Mouse (Mus musculus): ENCODE results near the gene Dmrtc2. TPM values are rescaled to one million over a fixed set of nuclear protein-coding genes. Genes with fewer than 3 reads are reported as not detected.
A peak's percentile ranks its signal among the peaks of the same experiment; 100 is the strongest.

Dmrtc2 gene
- polyA plus RNA-seq, 2 experiments = 0.19 TPM; not detected in 1

DNA sequence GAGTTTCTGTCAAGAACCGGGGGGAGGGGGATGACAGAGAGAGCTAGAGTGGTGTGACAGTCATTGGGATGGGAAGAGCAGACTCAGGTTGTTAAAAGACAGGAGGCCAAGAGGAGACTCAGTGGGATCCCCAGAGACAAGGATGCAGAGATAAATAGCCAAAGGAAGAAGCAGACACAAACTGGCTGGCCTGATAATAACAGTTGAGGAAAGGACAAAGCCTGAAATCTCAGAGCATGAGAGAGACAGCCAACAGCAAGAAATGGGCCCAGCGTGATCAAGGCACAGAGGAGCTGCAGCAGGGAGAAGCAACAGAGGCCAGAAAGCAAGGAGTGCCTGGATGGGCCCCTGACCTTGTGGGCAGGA is 32.4 kb downstream of the Dmrtc2 start:
- H3K4me1 ChIP-seq (ENCODE audit: control insufficient read depth, insufficient read depth, low read length) = peaks cover 27% of the 10 kb centered on the region
- peak overlapping the region; percentile 67 for H3K4me2 ChIP-seq (replicated peaks; ENCODE audit: low read depth, low read length, severe bottlenecking)
- no peaks in the 10 kb centered on the region for H3K9me3 ChIP-seq (ENCODE audit: control insufficient read depth, low read length)
- H3K9ac ChIP-seq (ENCODE audit: low read depth, low read length, severe bottlenecking) = peak overlapping the region; percentile 83
- DNase-seq (ENCODE audit: low spot score) (no peak), ATAC-seq (ENCODE audit: low FRiP score, low read depth) (no peak)
- no peak for TF ChIP-seq POLR2A (IDR thresholded peaks at IDR 0.05; ENCODE audit: borderline replicate concordance, extremely low read depth, insufficient read depth, insufficient read length)
- peak overlapping the region; percentile 53 for H3K27ac ChIP-seq (replicated peaks; ENCODE audit: low read depth, low read length)
- 62% methylated on average over 2 of the region's 2 CpGs for WGBS
- no peaks in the 10 kb centered on the region; the same call in 1 of the 2 replicates for H3K36me3 ChIP-seq (ENCODE audit: control insufficient read depth, insufficient read depth, low read length)
- peak overlapping the region; percentile 85 for H3K4me3 ChIP-seq (replicated peaks; ENCODE audit: low read length)
- no peaks in the 10 kb centered on the region for H3K27me3 ChIP-seq (ENCODE audit: control insufficient read depth, insufficient read depth, low read length)

DNA sequence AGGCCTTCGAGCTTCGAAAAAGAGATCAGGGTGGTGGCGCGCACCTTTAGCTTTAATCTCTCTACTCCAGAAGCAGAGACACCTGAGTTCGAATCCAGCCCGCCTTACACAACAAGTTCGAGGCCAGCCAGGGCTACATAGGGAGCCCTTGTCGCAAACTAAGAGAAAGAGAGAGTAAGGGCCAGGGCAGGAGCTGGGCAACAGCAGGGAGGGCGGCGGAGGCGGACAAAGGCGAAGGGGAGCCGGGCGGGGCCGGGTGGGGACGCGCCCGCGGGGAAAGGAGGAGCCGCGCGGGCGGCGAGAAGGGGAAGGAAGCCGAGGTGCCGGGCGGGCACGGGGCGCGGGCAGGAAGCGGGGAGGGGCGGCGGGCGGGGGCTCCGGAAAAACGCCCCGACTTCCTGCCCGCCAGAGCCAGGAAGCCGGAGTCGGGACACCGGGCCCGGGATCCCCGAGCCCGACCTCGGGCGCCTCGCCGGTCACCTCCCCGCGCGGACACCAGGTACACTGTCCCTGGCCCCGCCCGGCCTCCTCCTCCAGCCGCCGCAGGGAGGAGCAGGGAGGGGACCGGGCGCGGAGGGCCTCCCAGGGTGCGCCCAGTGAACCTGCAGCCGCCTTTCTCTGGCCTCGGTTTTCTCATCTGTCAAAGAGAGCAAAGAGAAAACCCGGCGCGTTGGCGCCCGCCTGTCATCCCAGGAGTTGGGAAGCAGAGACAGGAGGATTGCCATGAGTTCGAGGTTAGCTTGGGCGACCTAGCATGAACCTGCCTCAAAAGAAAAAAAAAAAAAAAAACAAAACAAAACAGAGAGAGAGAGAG is 33.0 kb downstream of the Dmrtc2 start, which contains the start of gene Arhgef1:
Arhgef1 (plus strand) TSS at position 283 of the 814 bp plus-strand sequence.
- 0 out of 2 replicates have a peak, but pooled peaks have one; percentile 14 for ATAC-seq (ENCODE audit: low FRiP score, low read depth)
- Histone ChIP-seq H3K4me2 (replicated peaks; ENCODE audit: low read depth, low read length, severe bottlenecking) (peak within 1 kb of the TSS; percentile 67), H3K27me3 (ENCODE audit: control insufficient read depth, insufficient read depth, low read length) (no peaks in the 10 kb centered on the region), H3K36me3 (ENCODE audit: control insufficient read depth, insufficient read depth, low read length) (peaks cover 4% of the 10 kb centered on the region; the same call in 1 of the 2 replicates), H3K4me3 (replicated peaks; ENCODE audit: low read length) (peak within 1 kb of the TSS; percentile 85), H3K9ac (ENCODE audit: low read depth, low read length, severe bottlenecking) (peak within 1 kb of the TSS; percentile 83), H3K4me1 (ENCODE audit: control insufficient read depth, insufficient read depth, low read length) (peaks cover 32% of the 10 kb centered on the region), H3K9me3 (ENCODE audit: control insufficient read depth, low read length) (no peaks in the 10 kb centered on the region), H3K27ac (replicated peaks; ENCODE audit: low read depth, low read length) (peak within 1 kb of the TSS; percentile 53)
- WGBS = 7% methylated on average over 41 of the region's 68 CpGs
- 0 out of 2 replicates have a peak, but pooled peaks have one; percentile 12 for TF ChIP-seq POLR2A (IDR thresholded peaks at IDR 0.05; ENCODE audit: borderline replicate concordance, extremely low read depth, insufficient read depth, insufficient read length)
- peak; percentile 52 for DNase-seq (ENCODE audit: low spot score)

DNA sequence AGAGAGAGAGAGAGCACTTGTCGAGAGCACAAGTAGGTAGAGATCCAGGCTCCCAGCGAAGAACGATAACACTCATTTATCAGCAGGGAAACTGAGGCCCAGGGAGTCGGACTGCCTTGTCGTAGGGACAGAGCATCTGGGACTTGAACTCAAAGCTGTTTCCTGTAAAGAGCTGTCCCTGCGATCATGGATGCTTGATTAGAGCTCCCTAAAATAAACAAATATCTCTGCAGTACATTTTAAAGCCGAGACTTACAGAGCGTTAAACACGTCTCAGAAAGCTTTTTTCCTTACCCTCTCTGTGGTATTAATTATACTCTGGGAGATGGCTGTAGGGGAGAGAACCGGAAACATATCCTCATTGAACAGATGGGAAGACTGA is 33.6 kb downstream of the Dmrtc2 start:
- no peak for DNase-seq (ENCODE audit: low spot score)

DNA sequence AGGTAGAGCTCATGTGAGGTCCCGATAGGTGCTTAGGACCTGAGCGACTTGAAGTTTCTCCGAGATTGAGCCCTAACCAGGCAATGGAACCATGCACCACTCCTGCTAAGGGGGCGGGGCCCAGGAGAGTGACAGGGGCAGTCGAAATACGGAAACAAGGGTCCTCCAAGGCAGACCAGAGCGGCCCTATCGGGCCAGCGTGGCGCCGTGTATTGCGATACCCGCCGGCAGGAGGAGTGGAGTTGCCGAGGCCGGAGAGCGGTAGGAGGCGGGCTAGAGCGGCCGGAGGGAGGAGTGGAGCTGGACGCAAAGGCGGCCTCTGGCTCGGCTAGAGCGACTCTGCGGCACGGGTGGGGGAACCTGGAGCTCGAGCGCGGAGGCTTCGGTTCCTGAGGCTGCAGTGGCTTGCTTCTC is 34.2 kb downstream of the Dmrtc2 start:
- 0 out of 2 replicates have a peak, but pooled peaks have one; percentile 10 for TF ChIP-seq POLR2A (IDR thresholded peaks at IDR 0.05; ENCODE audit: borderline replicate concordance, extremely low read depth, insufficient read depth, insufficient read length)
- peak overlapping the region; percentile 85 for H3K4me3 ChIP-seq (replicated peaks; ENCODE audit: low read length)
- DNase-seq (ENCODE audit: low spot score) = peak; percentile 97
- H3K27ac ChIP-seq (replicated peaks; ENCODE audit: low read depth, low read length) = peak overlapping the region; percentile 67; the same call in 1 of the 2 replicates
- H3K36me3 ChIP-seq (ENCODE audit: control insufficient read depth, insufficient read depth, low read length) = peaks cover 16% of the 10 kb centered on the region
- peak overlapping the region; percentile 67 for H3K4me2 ChIP-seq (replicated peaks; ENCODE audit: low read depth, low read length, severe bottlenecking)
- H3K9me3 ChIP-seq (ENCODE audit: control insufficient read depth, low read length) = no peaks in the 10 kb centered on the region
- WGBS = 0% methylated on average over 27 of the region's 30 CpGs
- peak; percentile 95 for ATAC-seq (ENCODE audit: low FRiP score, low read depth)
- peak overlapping the region; percentile 71 for H3K9ac ChIP-seq (ENCODE audit: low read depth, low read length, severe bottlenecking)
- H3K27me3 ChIP-seq (ENCODE audit: control insufficient read depth, insufficient read depth, low read length) = no peaks in the 10 kb centered on the region
- H3K4me1 ChIP-seq (ENCODE audit: control insufficient read depth, insufficient read depth, low read length) = peaks cover 32% of the 10 kb centered on the region

More for the DNA sequence above, 33.6 kb downstream of the Dmrtc2 start:
- Histone ChIP-seq H3K9ac (ENCODE audit: low read depth, low read length, severe bottlenecking) (peak overlapping the region; percentile 83), H3K27me3 (ENCODE audit: control insufficient read depth, insufficient read depth, low read length) (no peaks in the 10 kb centered on the region), H3K4me3 (replicated peaks; ENCODE audit: low read length) (peak overlapping the region; percentile 85), H3K36me3 (ENCODE audit: control insufficient read depth, insufficient read depth, low read length) (peaks cover 9% of the 10 kb centered on the region; the same call in 1 of the 2 replicates), H3K9me3 (ENCODE audit: control insufficient read depth, low read length) (no peaks in the 10 kb centered on the region), H3K4me1 (ENCODE audit: control insufficient read depth, insufficient read depth, low read length) (peaks cover 32% of the 10 kb centered on the region), H3K4me2 (replicated peaks; ENCODE audit: low read depth, low read length, severe bottlenecking) (peak overlapping the region; percentile 67), H3K27ac (replicated peaks; ENCODE audit: low read depth, low read length) (peak overlapping the region; percentile 53; the same call in 1 of the 2 replicates)
- ATAC-seq (ENCODE audit: low FRiP score, low read depth) = no peak
- TF ChIP-seq POLR2A (IDR thresholded peaks at IDR 0.05; ENCODE audit: borderline replicate concordance, extremely low read depth, insufficient read depth, insufficient read length) = no peak
- 33% methylated on average over 10 of the region's 10 CpGs for WGBS

DNA sequence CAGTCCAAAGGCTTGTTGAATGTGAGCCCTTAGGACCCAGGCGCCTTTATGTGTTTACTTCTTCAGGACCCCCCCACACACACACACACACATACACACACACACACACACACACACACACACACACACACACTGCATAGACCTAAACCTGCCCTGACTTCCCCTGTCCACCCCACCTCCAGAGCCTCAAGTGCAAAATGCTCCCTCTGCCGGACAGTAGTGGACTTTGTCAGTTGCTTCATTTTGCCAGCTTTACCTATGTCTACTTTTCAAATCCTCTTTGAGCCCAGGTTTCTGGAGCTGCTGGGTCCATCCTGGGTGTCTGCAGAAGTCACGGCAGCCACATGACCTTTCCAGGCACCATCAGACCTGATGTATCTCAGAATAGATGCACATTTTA is 35.1 kb downstream of the Dmrtc2 start:
- Histone ChIP-seq H3K4me1 (ENCODE audit: control insufficient read depth, insufficient read depth, low read length) (peaks cover 32% of the 10 kb centered on the region), H3K27me3 (ENCODE audit: control insufficient read depth, insufficient read depth, low read length) (no peaks in the 10 kb centered on the region), H3K27ac (replicated peaks; ENCODE audit: low read depth, low read length) (peak overlapping the region; percentile 67; the same call in 1 of the 2 replicates), H3K9me3 (ENCODE audit: control insufficient read depth, low read length) (no peaks in the 10 kb centered on the region), H3K4me3 (replicated peaks; ENCODE audit: low read length) (peak overlapping the region; percentile 85), H3K36me3 (ENCODE audit: control insufficient read depth, insufficient read depth, low read length) (peaks cover 24% of the 10 kb centered on the region), H3K9ac (ENCODE audit: low read depth, low read length, severe bottlenecking) (peak overlapping the region; percentile 71), H3K4me2 (replicated peaks; ENCODE audit: low read depth, low read length, severe bottlenecking) (peak overlapping the region; percentile 67)
- ATAC-seq (ENCODE audit: low FRiP score, low read depth) (no peak), DNase-seq (ENCODE audit: low spot score) (peak; percentile 59)
- WGBS = 13% methylated on average over 3 of the region's 3 CpGs
- no peak for TF ChIP-seq POLR2A (IDR thresholded peaks at IDR 0.05; ENCODE audit: borderline replicate concordance, extremely low read depth, insufficient read depth, insufficient read length)
